ENCODE assay signal across 4 mouse cellular contexts in genomic region chr4:147594630-147595029, GRCm38 (mm10). TPM values are rescaled to one million over a fixed set of nuclear protein-coding genes. Genes with fewer than 3 reads are reported as not detected.
"Had no signal": no experiment of that assay in that cellular context is flagged by ENCODE, and none has a peak within 500 bp of the region (broad histone marks: within the 10 kb centered on the region; RNA-seq: fewer than 3 reads in every experiment).

No protein-coding gene starts in this region.

RNA-seq across cellular contexts. Expression of gene Zfp985, which starts 41.6 kb away (rescaled TPM):
- polyA plus RNA-seq: small intestine, adult 2 months; spleen, adult 2 months; testis, adult 2 months; thymus, adult 2 months had no signal

RNA-seq across cellular contexts. Expression of gene Zfp979, which starts 47.7 kb away (rescaled TPM):
- polyA plus RNA-seq: small intestine, adult 2 months had no signal

RNA-seq across cellular contexts. Expression of gene Gm16503, which starts 54.6 kb away (rescaled TPM):
- polyA plus RNA-seq: small intestine, adult 2 months; spleen, adult 2 months had no signal
